Mouse (Mus musculus) intestine, embryonic 14.5 days (tissue): ENCODE results near the gene Grap2. TPM values are rescaled to one million over a fixed set of nuclear protein-coding genes. Genes with fewer than 3 reads are reported as not detected.

ENCODE experiments used
- ATAC-seq: fragments of 200-750 bp; cut with Nextera tagmentation; replicated peaks from 2 replicates; pipeline ENCODE4 v1.8.0; 2017; ENCODE audit warnings: low read depth, moderate number of reproducible peaks, moderate TSS enrichment, moderate library complexity; ENCODE audit not compliant: low FRiP score, low TSS enrichment
- DNase-seq: peaks from one replicate; pipeline ENCODE4 v3.0.0-alpha.2; 2018; ENCODE audit warnings: low spot score
- H3K27ac ChIP-seq: fragments of 300-500 bp; sonication (generic); 2 replicates; pipeline ENCODE4 v1.5.1; 2014; ENCODE audit warnings: low read depth, mild to moderate bottlenecking, control low read depth
- H3K27me3 ChIP-seq: fragments of 300-500 bp; sonication (generic); replicated peaks from 2 replicates; pipeline ENCODE4 v1.6.1; 2014; ENCODE audit warnings: low read length, control low read depth; ENCODE audit not compliant: control insufficient read depth, insufficient read depth
- H3K36me3 ChIP-seq: fragments of 300-500 bp; sonication (generic); 2 replicates; pipeline ENCODE4 v1.6.1; 2014; ENCODE audit warnings: low read length, control low read depth; ENCODE audit not compliant: control insufficient read depth, insufficient read depth
- H3K4me1 ChIP-seq: fragments of 300-500 bp; sonication (generic); replicated peaks from 2 replicates; pipeline ENCODE4 v1.6.1; 2014; ENCODE audit warnings: low read length, control low read depth, mixed read lengths; ENCODE audit not compliant: control insufficient read depth, insufficient read depth
- H3K4me2 ChIP-seq: fragments of 300-500 bp; sonication (generic); 2 replicates; pipeline ENCODE4 v1.6.1; 2014; ENCODE audit warnings: low read length
- H3K4me3 ChIP-seq: fragments of 300-500 bp; sonication (generic); 2 replicates; pipeline ENCODE4 v1.5.1; 2014; ENCODE audit warnings: low read depth, low read length, control low read depth, mixed read lengths
- H3K9ac ChIP-seq: fragments of 300-500 bp; sonication (generic); 2 replicates; pipeline ENCODE4 v1.6.1; 2014; ENCODE audit warnings: mild to moderate bottlenecking, low read length
- H3K9me3 ChIP-seq: fragments of 300-500 bp; sonication (generic); 2 replicates; pipeline ENCODE4 v1.6.1; 2016; ENCODE audit warnings: low read length, control low read depth; ENCODE audit not compliant: control insufficient read depth
- WGBS: fragments of 180-500 bp; shearing (Covaris S2); extraction: QIAGEN DNeasy Blood & Tissue Kit; methylation state at CpG from one replicate; pipeline ENCODE4 v1.1.7; 2014; 5-methylcytosine and 5-hydroxymethylcytosine counted together
- polyA plus RNA-seq: library from polyadenylated mRNA; unstranded; fragments of >200 nt; fragmentation: Nextera tagmentation; extraction: Ambion mirVana; gene quantifications from 2 replicates; pipeline ENCODE4 v1.2.1, GENCODE M21; 2014

Grap2 gene
- polyA plus RNA-seq, 1 experiment from 2014 or later, result 0.80 TPM

DNA sequence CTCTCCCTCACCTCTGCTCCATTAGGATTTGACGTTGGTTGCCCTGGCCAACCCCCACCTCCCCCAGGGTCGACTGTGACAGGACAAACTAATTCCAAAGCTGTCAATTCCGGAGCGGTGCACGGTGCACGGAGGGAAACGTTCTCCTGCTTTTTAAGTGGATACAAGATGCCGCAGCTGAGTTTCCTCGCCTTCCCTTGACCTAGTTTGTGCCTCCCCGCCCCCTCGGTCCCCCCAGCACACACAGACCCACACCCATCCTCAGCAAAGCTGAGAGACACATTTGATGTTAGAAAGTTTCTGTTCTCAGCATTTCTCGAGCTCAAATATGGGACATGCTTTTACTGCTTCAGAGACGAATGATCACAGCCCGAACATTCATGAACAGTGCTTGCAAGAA lies 58.3 kb downstream of the Grap2 start:
- no peak for DNase-seq
- no peak for ATAC-seq
- Histone ChIP-seq H3K36me3 (no peaks in the 10 kb centered on the region), H3K4me1 (0 out of 2 replicates have a peak, but pooled peaks cover 4% of the 10 kb centered on the region), H3K4me3 (no peak overlapping the region), H3K9me3 (0 out of 2 replicates have a peak, but pooled peaks cover 3% of the 10 kb centered on the region), H3K27me3 (no peaks in the 10 kb centered on the region), H3K27ac (no peak overlapping the region), H3K4me2 (no peak overlapping the region), H3K9ac (no peak overlapping the region)
- 48% methylated on average over 14 of the region's 14 CpGs for WGBS

GRCm38 (mm10) chr15:80631311-80631710 lies 58.9 kb downstream of the Grap2 start:
- no peak for ATAC-seq
- Histone ChIP-seq H3K4me3 (no peak overlapping the region), H3K27ac (no peak overlapping the region), H3K27me3 (no peaks in the 10 kb centered on the region), H3K4me2 (no peak overlapping the region), H3K4me1 (0 out of 2 replicates have a peak, but pooled peaks cover 4% of the 10 kb centered on the region), H3K9me3 (0 out of 2 replicates have a peak, but pooled peaks cover 3% of the 10 kb centered on the region), H3K36me3 (no peaks in the 10 kb centered on the region), H3K9ac (no peak overlapping the region)
- DNase-seq, result no peak
- 74% methylated on average over 2 of the region's 2 CpGs for WGBS

DNA sequence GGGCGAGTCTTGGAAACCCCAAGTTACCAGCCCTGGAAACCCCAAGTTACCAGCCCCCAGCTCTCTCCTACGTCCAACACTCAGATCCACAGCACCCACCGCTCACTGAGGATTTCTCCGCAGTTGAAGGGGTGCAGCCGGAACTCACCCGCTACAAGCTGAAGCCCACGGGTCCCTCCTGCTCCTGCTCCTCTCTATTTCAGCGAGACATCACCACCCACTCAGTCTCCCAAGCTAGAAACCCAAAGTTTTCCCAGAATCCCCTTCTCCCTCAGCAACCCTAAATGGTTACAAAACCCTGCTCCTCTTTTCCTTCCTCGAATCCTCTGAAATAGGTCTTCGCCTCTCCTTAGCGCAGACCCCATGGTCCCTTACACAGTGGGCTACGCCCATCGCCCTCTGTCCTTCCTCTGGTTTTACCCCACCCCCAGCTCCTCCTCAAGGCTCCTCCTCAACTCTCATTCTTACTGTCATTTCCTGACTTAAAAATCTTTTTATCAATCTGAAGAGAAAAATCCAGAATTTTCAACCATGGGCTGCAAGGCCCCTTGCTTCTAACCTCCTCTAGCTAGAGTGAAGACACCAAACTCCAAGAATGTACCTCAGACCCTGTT lies 60.0 kb downstream of the Grap2 start:
- Histone ChIP-seq H3K9ac (no peak overlapping the region), H3K36me3 (no peaks in the 10 kb centered on the region), H3K4me2 (no peak overlapping the region), H3K27ac (no peak overlapping the region), H3K9me3 (no peaks in the 10 kb centered on the region), H3K4me1 (0 out of 2 replicates have a peak, but pooled peaks cover 4% of the 10 kb centered on the region), H3K27me3 (no peaks in the 10 kb centered on the region), H3K4me3 (no peak overlapping the region)
- no peak for DNase-seq
- no peak for ATAC-seq
- 87% methylated on average over 13 of the region's 13 CpGs for WGBS

DNA sequence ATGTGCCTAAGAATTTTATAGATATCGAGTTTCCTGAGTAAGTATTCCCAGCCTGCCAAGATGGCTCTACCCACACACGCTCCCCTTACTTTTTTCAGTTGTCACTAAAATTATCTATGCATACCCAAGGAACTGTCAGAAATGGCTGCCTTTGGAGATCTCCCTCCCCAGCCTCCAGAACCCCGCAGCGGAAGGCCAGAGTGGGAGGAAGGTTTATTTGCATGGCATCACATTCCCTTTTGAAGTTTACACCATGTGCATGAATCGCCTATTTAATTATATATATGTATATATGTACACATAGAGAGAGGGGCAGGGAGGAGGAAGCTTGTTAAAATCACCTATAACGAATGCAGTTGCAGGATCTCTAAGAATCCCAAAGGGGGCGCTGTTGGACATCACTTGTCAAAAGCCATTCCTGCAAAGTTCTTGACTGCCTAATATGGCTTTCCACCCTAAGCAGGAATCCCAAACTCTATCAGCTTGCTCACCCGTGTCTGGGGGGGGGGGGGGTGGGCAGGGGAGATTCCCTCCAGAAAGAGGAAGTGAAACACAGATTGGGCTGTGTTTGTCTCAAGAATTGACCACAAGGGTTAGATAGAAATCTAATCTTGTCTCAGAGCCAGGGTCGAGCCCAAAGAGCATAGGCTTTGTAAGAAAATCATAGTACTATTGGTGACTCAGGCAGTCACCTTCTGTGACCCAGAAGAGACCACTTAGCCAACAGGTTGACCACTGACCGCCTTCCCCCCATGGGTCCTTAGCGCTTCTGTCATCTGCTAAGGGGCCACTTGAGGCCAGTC lies 62.2 kb downstream of the Grap2 start:
- DNase-seq (no peak), ATAC-seq (no peak)
- Histone ChIP-seq H3K4me1 (0 out of 2 replicates have a peak, but pooled peaks cover 4% of the 10 kb centered on the region), H3K4me2 (no peak overlapping the region), H3K27ac (no peak overlapping the region), H3K4me3 (no peak overlapping the region), H3K9ac (no peak overlapping the region), H3K9me3 (no peaks in the 10 kb centered on the region), H3K36me3 (no peaks in the 10 kb centered on the region), H3K27me3 (no peaks in the 10 kb centered on the region)
- WGBS, result 54% methylated on average over 11 of the region's 11 CpGs

GRCm38 (mm10) chr15:80636757-80637372 lies 64.5 kb downstream of the Grap2 start:
- Histone ChIP-seq H3K4me3 (no peak overlapping the region), H3K9me3 (no peaks in the 10 kb centered on the region), H3K9ac (no peak overlapping the region), H3K27me3 (no peaks in the 10 kb centered on the region), H3K4me2 (no peak overlapping the region), H3K4me1 (peaks cover 7% of the 10 kb centered on the region), H3K27ac (no peak overlapping the region), H3K36me3 (no peaks in the 10 kb centered on the region)
- WGBS, result 58% methylated on average over 13 of the region's 13 CpGs
- no peak for ATAC-seq
- DNase-seq, result no peak

DNA sequence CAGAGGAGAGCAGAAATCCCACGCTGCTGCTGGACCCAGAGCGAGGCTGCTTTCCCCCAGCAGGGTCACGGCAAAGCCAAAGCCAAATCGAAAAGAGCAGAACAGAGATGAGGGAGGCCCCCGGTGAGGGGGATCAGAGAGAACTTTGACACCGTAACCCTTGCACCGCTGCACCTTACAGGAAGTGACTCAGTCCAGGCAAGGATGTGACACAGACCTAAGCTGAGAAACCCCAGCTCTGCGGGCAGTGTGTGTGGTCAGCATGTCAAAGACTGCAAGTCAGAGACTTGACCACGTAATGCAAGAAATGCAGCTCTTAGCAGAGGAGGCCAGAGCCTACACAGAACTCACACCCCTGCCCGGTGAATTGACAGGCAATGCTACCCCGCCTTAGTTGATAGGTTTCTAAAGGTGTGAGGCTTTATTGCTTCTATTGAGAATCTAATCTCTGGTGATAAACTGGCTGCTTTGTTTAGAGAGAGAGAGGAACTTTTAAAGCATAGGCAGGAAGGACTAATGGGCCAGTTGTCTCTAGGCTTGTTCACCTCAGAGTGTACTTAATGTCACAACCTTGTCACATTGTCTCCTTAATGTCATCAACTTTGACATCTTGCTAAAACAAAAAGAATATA lies 66.8 kb downstream of the Grap2 start:
- Histone ChIP-seq H3K9me3 (no peaks in the 10 kb centered on the region), H3K27me3 (no peaks in the 10 kb centered on the region), H3K4me1 (peaks cover 17% of the 10 kb centered on the region), H3K4me2 (no peak overlapping the region), H3K36me3 (no peaks in the 10 kb centered on the region), H3K9ac (no peak overlapping the region), H3K27ac (no peak overlapping the region), H3K4me3 (no peak overlapping the region)
- DNase-seq, result no peak
- ATAC-seq, result no peak
- 20% methylated on average over 11 of the region's 11 CpGs for WGBS

DNA sequence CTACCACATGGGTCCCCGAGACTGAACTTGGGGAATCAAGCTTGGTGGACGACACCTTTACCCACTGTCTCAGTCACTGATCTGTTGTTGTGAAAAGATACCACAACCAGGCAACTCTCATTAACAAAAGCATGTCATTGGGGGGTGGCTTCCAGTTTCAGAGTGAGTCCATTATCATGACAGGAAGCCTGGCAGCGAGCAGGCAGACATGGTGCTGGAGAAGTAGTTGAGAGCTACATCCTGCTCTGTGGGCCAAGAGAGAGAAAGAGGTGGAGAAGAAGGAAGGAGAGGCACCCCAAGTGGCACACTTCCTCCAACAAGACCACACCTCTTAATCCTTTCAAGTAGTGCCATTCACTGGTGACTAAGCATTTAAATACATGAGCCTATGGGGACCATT lies 67.5 kb downstream of the Grap2 start:
- 90% methylated on average over 3 of the region's 3 CpGs for WGBS
- no peak overlapping the region for H3K4me3 ChIP-seq
- no peak overlapping the region for H3K9ac ChIP-seq
- ATAC-seq (no peak), DNase-seq (no peak)
- no peak overlapping the region for H3K4me2 ChIP-seq
- H3K9me3 ChIP-seq, result no peaks in the 10 kb centered on the region
- no peaks in the 10 kb centered on the region for H3K36me3 ChIP-seq
- no peaks in the 10 kb centered on the region for H3K27me3 ChIP-seq
- no peak overlapping the region for H3K27ac ChIP-seq
- peaks cover 17% of the 10 kb centered on the region for H3K4me1 ChIP-seq

DNA sequence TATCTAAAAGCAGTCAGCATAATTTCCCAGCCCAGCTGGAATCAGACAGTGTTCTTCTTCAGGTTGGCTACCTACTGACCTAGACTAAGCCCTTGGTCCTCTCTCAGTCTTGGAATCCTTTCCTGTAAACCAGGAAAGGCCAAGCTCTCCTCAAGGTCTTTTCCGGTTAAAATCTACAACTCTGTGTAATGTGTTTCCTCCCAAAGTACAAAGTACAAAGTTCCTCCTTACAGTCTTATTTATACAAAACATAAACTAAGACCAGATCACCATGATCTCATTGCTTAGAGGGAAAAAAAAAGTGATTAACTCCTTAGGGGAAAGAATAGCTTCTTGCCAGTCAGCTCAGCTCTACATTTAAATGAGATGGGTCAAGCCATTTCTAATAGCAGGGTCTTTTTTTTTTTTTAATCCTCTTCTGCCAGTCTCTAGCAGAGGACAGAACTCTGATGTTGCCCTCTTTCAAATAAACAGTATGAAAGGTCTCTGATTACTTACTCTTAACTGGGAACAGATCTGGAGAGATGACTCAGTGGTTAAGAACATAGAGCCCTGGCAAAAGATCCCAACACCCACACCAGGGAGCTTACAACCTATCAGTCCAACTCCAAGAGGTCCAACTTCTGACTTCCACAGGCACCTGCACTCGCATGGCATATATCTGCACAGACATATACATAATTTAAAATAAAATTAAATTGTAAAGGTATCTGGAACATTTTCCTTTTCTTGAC lies 69.5 kb downstream of the Grap2 start:
- no peaks in the 10 kb centered on the region for H3K36me3 ChIP-seq

More for the DNA sequence above, 69.5 kb downstream of the Grap2 start:
- Histone ChIP-seq H3K4me3 (no peak overlapping the region), H3K4me2 (no peak overlapping the region), H3K9ac (no peak overlapping the region), H3K4me1 (peaks cover 17% of the 10 kb centered on the region), H3K9me3 (no peaks in the 10 kb centered on the region), H3K27ac (no peak overlapping the region), H3K27me3 (no peaks in the 10 kb centered on the region)
- 48% methylated on average over 2 of the region's 2 CpGs for WGBS
- no peak for DNase-seq
- ATAC-seq, result no peak
